Mouse (Mus musculus): ENCODE data around the gene Nsmce4a.

GRCm38 (mm10) chr7:130576981-130577380, 4.1 kb upstream of the Nsmce4a start:
- TF ChIP-seq CTCF (conservative IDR thresholded peaks at IDR 0.05; ENCODE audit: insufficient read depth, insufficient read length, low read depth, low read length) (no peak), POLR2A (IDR thresholded peaks at IDR 0.05; ENCODE audit: low read depth, low read length) (no peak)

All from kidney, adult 2 months (tissue).